ENCODE assay signal across 15 mouse cellular contexts in the genomic region with DNA sequence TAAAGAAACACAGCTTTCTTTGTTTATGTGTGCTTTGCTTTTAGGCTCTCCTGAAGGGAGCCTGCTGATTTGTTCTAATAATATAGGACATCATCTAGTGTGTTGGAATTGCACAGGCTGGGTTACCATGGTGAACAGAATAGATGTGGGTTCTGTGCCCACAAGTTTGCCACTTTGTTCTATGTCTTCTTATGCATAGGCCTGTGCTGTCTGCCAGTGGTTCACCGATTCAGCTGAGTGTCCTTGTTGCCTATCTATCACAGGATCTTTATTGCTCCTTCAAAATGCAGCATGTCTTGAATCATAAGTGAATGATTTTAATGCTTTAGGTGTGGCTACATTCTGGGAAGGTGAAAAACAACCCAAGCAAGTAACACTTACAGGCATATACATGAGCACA.
"Had no signal": no experiment of that assay in that cellular context is flagged by ENCODE, and none has a peak within 500 bp of the region (broad histone marks: within the 10 kb centered on the region; RNA-seq: fewer than 3 reads in every experiment).

No protein-coding gene starts in this region.

- ATAC-seq: intestine, postnatal 0 days; liver, embryonic 12.5 days had no signal

- DNase-seq: kidney, adult 2 months; kidney, postnatal 14 days; kidney, postnatal 4 days; liver; lung, adult 18-20 months; lung, postnatal 10 days; lung, postnatal 36 days; midbrain, embryonic 14.5 days; right cerebral cortex, adult 18-20 months; right cerebral cortex, postnatal 25 days; spleen, adult 18-20 months; thymus, adult 18-20 months; thymus, postnatal 36 days had no signal
